Mouse (Mus musculus) thymus, adult 2 months (tissue): Measurements from ENCODE around the gene Boll. TPM values are rescaled to one million over a fixed set of nuclear protein-coding genes. Genes with fewer than 3 reads are reported as not detected.
"Not testable (repeated sequence)": the region's sequence is repeated elsewhere in the genome, so short reads cannot be mapped to it uniquely, and the experiment has no call there.

ENCODE experiments used
- DNase-seq: peaks from one replicate; pipeline ENCODE4 v3.0.0; 2021
- H3K27ac ChIP-seq: fragments of 200-500 bp; 2 replicates; pipeline ENCODE4 v1.5.1; 2012; ENCODE audit warnings: low read length, control low read depth; ENCODE audit not compliant: control insufficient read depth, insufficient read depth
- H3K27me3 ChIP-seq: fragments of 200-500 bp; 2 replicates; pipeline ENCODE4 v1.6.1; 2012; ENCODE audit warnings: mild to moderate bottlenecking, low read length, moderate library complexity, mixed read lengths; ENCODE audit not compliant: control insufficient read depth, insufficient read depth
- H3K36me3 ChIP-seq: fragments of 200-500 bp; 2 replicates; pipeline ENCODE4 v1.6.1; 2012; ENCODE audit warnings: mild to moderate bottlenecking, low read length, moderate library complexity; ENCODE audit not compliant: control insufficient read depth, insufficient read depth
- H3K4me1 ChIP-seq: fragments of 200-500 bp; replicated peaks from 2 replicates; pipeline ENCODE4 v1.6.1; 2012; ENCODE audit warnings: low read length; ENCODE audit not compliant: control insufficient read depth, insufficient read depth
- H3K4me3 ChIP-seq: fragments of 200-500 bp; 2 replicates; pipeline ENCODE4 v1.5.1; 2012; ENCODE audit warnings: mild to moderate bottlenecking, low read length, control low read depth, moderate library complexity; ENCODE audit not compliant: control insufficient read depth, insufficient read depth
- CTCF ChIP-seq: fragments of 200-500 bp; IDR thresholded peaks from 2 replicates; pipeline ENCODE4 v1.5.1; 2012; ENCODE audit warnings: mild to moderate bottlenecking, control low read depth, low read length, moderate library complexity, borderline replicate concordance; ENCODE audit not compliant: control insufficient read depth, poor library complexity, insufficient read depth; ENCODE audit errors: extremely low read depth
- POLR2A ChIP-seq: fragments of 200-500 bp; IDR thresholded peaks from 2 replicates; pipeline ENCODE4 v1.6.1; 2012; ENCODE audit warnings: mild to moderate bottlenecking, low read length, control low read depth, moderate library complexity; ENCODE audit not compliant: control insufficient read depth, poor library complexity, insufficient read depth; ENCODE audit errors: extremely low read depth
- WGBS: fragments of 180-500 bp; shearing (Covaris S2); methylation state at CpG from one replicate; pipeline ENCODE4 v1.1.7; 2018; 5-methylcytosine and 5-hydroxymethylcytosine counted together
- polyA plus RNA-seq: library from polyadenylated mRNA; depleted of rRNA; stranded (reverse); fragments of >200 nt; gene quantifications from 2 replicates; pipeline ENCODE4 v1.2.3, GENCODE M21; 2012

The Boll gene
- polyA plus RNA-seq, 1 experiment = 1.3 TPM

- WGBS = 1% methylated on average over 27 of the region's 27 CpGs
- Histone ChIP-seq H3K4me3 (peak overlapping the region; percentile 57), H3K27me3 (no peaks in the 10 kb centered on the region), H3K27ac (no peak overlapping the region), H3K36me3 (no peaks in the 10 kb centered on the region), H3K4me1 (no peaks in the 10 kb centered on the region)
- TF ChIP-seq POLR2A (no peak), CTCF (peak; percentile 11; the same call in 1 of the 2 replicates)
- DNase-seq = peak; percentile 80
Observed at GRCm38 (mm10) chr1:55363586-55363985, 317 bp upstream of the Boll start.

GRCm38 (mm10) chr1:55362634-55363033, 635 bp downstream of the Boll start:
- Histone ChIP-seq H3K36me3 (no peaks in the 10 kb centered on the region), H3K27me3 (no peaks in the 10 kb centered on the region), H3K27ac (no peak overlapping the region), H3K4me3 (no peak overlapping the region), H3K4me1 (no peaks in the 10 kb centered on the region)
- WGBS = 78% methylated on average over 49 of the region's 49 CpGs
- DNase-seq = no peak
- TF ChIP-seq POLR2A (no peak), CTCF (no peak)

GRCm38 (mm10) chr1:55351914-55352313, 11.4 kb downstream of the Boll start:
- not testable (repeated sequence) for H3K4me3 ChIP-seq, H3K27me3 ChIP-seq, H3K36me3 ChIP-seq, H3K27ac ChIP-seq, DNase-seq, H3K4me1 ChIP-seq
- WGBS = 89% methylated on average over 2 of the region's 2 CpGs

- H3K4me3 ChIP-seq, H3K4me1 ChIP-seq, DNase-seq, H3K27ac ChIP-seq, H3K36me3 ChIP-seq, H3K27me3 ChIP-seq: not testable (repeated sequence)
- 88% methylated on average over 5 of the region's 5 CpGs for WGBS
Observed at GRCm38 (mm10) chr1:55325496-55325895, 37.8 kb downstream of the Boll start.

- Histone ChIP-seq H3K27me3 (no peaks in the 10 kb centered on the region), H3K36me3 (no peaks in the 10 kb centered on the region), H3K4me3 (no peak overlapping the region), H3K27ac (no peak overlapping the region), H3K4me1 (peaks cover 2% of the 10 kb centered on the region; the same call in 1 of the 2 replicates)
- DNase-seq = no peak
- no peak for TF ChIP-seq POLR2A
- TF ChIP-seq CTCF = no peak
Observed at GRCm38 (mm10) chr1:55301077-55301476, 62.2 kb downstream of the Boll start.

GRCm38 (mm10) chr1:55279081-55279480, 84.2 kb downstream of the Boll start:
- no peak for TF ChIP-seq POLR2A
- no peak for TF ChIP-seq CTCF
- H3K27ac ChIP-seq = no peak overlapping the region
- no peaks in the 10 kb centered on the region for H3K4me1 ChIP-seq
- H3K4me3 ChIP-seq = no peak overlapping the region
- no peaks in the 10 kb centered on the region for H3K27me3 ChIP-seq
- WGBS = 95% methylated on average over 9 of the region's 9 CpGs
- DNase-seq = no peak
- H3K36me3 ChIP-seq = no peaks in the 10 kb centered on the region

- no peaks in the 10 kb centered on the region for H3K36me3 ChIP-seq
- H3K27me3 ChIP-seq = no peaks in the 10 kb centered on the region
- no peak for DNase-seq
- TF ChIP-seq POLR2A (no peak), CTCF (no peak)
- WGBS = 66% methylated on average over 2 of the region's 2 CpGs
- H3K27ac ChIP-seq = no peak overlapping the region
- H3K4me1 ChIP-seq = no peaks in the 10 kb centered on the region
- no peak overlapping the region for H3K4me3 ChIP-seq
Observed at GRCm38 (mm10) chr1:55265447-55265846, 97.8 kb downstream of the Boll start.
